Mouse (Mus musculus): Measurements from ENCODE around the gene Gdnf. TPM values are rescaled to one million over a fixed set of nuclear protein-coding genes. Genes with fewer than 3 reads are reported as not detected.

Gdnf gene
- polyA plus RNA-seq (2011; ENCODE audit: insufficient read depth, insufficient read length, low read depth, missing spikeins): not detected in 2 replicates

GRCm38 (mm10) chr15:7810556-7811252 is at the start of gene Gdnf:
TSS of gene Gdnf (plus strand) at chr15:7810846.
- Histone ChIP-seq H3K4me3 (ENCODE audit: low read depth, low read length) (peak within 1 kb of the TSS; percentile 53), H3K4me1 (ENCODE audit: control insufficient read depth, insufficient read depth, low read length) (no peaks in the 10 kb centered on the region), H3K27me3 (ENCODE audit: control insufficient read depth, insufficient read depth, low read length, poor library complexity, severe bottlenecking) (peaks cover 51% of the 10 kb centered on the region), H3K27ac (ENCODE audit: insufficient read depth, low read length) (no peak within 1 kb of the TSS), H3K36me3 (ENCODE audit: control insufficient read depth, insufficient read depth, low read length, poor library complexity, severe bottlenecking) (no peaks in the 10 kb centered on the region), H3K9ac (ENCODE audit: low read depth, poor library complexity, severe bottlenecking) (peak within 1 kb of the TSS; percentile 64), H3K9me3 (replicated peaks; ENCODE audit: control insufficient read depth, insufficient read depth, low read length, poor library complexity, severe bottlenecking) (no peaks in the 10 kb centered on the region)
- TF ChIP-seq EP300 (IDR thresholded peaks at IDR 0.05; ENCODE audit: insufficient read depth, low read depth, low read length): no peak
- no peak for TF ChIP-seq CTCF (IDR thresholded peaks at IDR 0.05; ENCODE audit: low read depth, low read length)

- no peak overlapping the region for H3K4me3 ChIP-seq (ENCODE audit: low read depth, low read length)
- H3K27ac ChIP-seq (ENCODE audit: insufficient read depth, low read length): no peak overlapping the region
- H3K27me3 ChIP-seq (ENCODE audit: control insufficient read depth, insufficient read depth, low read length, poor library complexity, severe bottlenecking): no peaks in the 10 kb centered on the region
- no peaks in the 10 kb centered on the region for H3K9me3 ChIP-seq (replicated peaks; ENCODE audit: control insufficient read depth, insufficient read depth, low read length, poor library complexity, severe bottlenecking)
- TF ChIP-seq POLR2A (IDR thresholded peaks at IDR 0.05; ENCODE audit: insufficient read depth, low read length): no peak
- no peak for TF ChIP-seq CTCF (IDR thresholded peaks at IDR 0.05; ENCODE audit: low read depth, low read length)
- TF ChIP-seq EP300 (IDR thresholded peaks at IDR 0.05; ENCODE audit: insufficient read depth, low read depth, low read length): no peak
- no peak overlapping the region for H3K9ac ChIP-seq (ENCODE audit: low read depth, poor library complexity, severe bottlenecking)
- no peaks in the 10 kb centered on the region for H3K4me1 ChIP-seq (ENCODE audit: control insufficient read depth, insufficient read depth, low read length)
- no peaks in the 10 kb centered on the region for H3K36me3 ChIP-seq (ENCODE audit: control insufficient read depth, insufficient read depth, low read length, poor library complexity, severe bottlenecking)
Measured at GRCm38 (mm10) chr15:7767166-7767565, 43.5 kb upstream of the Gdnf start.

- Histone ChIP-seq H3K27me3 (ENCODE audit: control insufficient read depth, insufficient read depth, low read length, poor library complexity, severe bottlenecking) (no peaks in the 10 kb centered on the region), H3K27ac (ENCODE audit: insufficient read depth, low read length) (no peak overlapping the region), H3K36me3 (ENCODE audit: control insufficient read depth, insufficient read depth, low read length, poor library complexity, severe bottlenecking) (no peaks in the 10 kb centered on the region), H3K9me3 (replicated peaks; ENCODE audit: control insufficient read depth, insufficient read depth, low read length, poor library complexity, severe bottlenecking) (no peaks in the 10 kb centered on the region), H3K4me3 (ENCODE audit: low read depth, low read length) (no peak overlapping the region), H3K9ac (ENCODE audit: low read depth, poor library complexity, severe bottlenecking) (no peak overlapping the region), H3K4me1 (ENCODE audit: control insufficient read depth, insufficient read depth, low read length) (no peaks in the 10 kb centered on the region)
- TF ChIP-seq CTCF (IDR thresholded peaks at IDR 0.05; ENCODE audit: low read depth, low read length) (no peak), POLR2A (IDR thresholded peaks at IDR 0.05; ENCODE audit: insufficient read depth, low read length) (no peak), EP300 (IDR thresholded peaks at IDR 0.05; ENCODE audit: insufficient read depth, low read depth, low read length) (no peak)
Measured at GRCm38 (mm10) chr15:7772983-7773382, 37.7 kb upstream of the Gdnf start.

- Histone ChIP-seq H3K9me3 (replicated peaks; ENCODE audit: control insufficient read depth, insufficient read depth, low read length, poor library complexity, severe bottlenecking) (no peaks in the 10 kb centered on the region), H3K27ac (ENCODE audit: insufficient read depth, low read length) (no peak overlapping the region), H3K27me3 (ENCODE audit: control insufficient read depth, insufficient read depth, low read length, poor library complexity, severe bottlenecking) (no peaks in the 10 kb centered on the region), H3K4me3 (ENCODE audit: low read depth, low read length) (no peak overlapping the region), H3K9ac (ENCODE audit: low read depth, poor library complexity, severe bottlenecking) (no peak overlapping the region), H3K4me1 (ENCODE audit: control insufficient read depth, insufficient read depth, low read length) (no peaks in the 10 kb centered on the region), H3K36me3 (ENCODE audit: control insufficient read depth, insufficient read depth, low read length, poor library complexity, severe bottlenecking) (no peaks in the 10 kb centered on the region)
- TF ChIP-seq POLR2A (IDR thresholded peaks at IDR 0.05; ENCODE audit: insufficient read depth, low read length) (no peak), CTCF (IDR thresholded peaks at IDR 0.05; ENCODE audit: low read depth, low read length) (no peak), EP300 (IDR thresholded peaks at IDR 0.05; ENCODE audit: insufficient read depth, low read depth, low read length) (no peak)
Measured at GRCm38 (mm10) chr15:7781517-7781916, 29.1 kb upstream of the Gdnf start.

- Histone ChIP-seq H3K4me1 (ENCODE audit: control insufficient read depth, insufficient read depth, low read length) (no peaks in the 10 kb centered on the region), H3K36me3 (ENCODE audit: control insufficient read depth, insufficient read depth, low read length, poor library complexity, severe bottlenecking) (no peaks in the 10 kb centered on the region), H3K4me3 (ENCODE audit: low read depth, low read length) (peak overlapping the region; percentile 27), H3K27me3 (ENCODE audit: control insufficient read depth, insufficient read depth, low read length, poor library complexity, severe bottlenecking) (peaks cover 44% of the 10 kb centered on the region), H3K27ac (ENCODE audit: insufficient read depth, low read length) (no peak overlapping the region), H3K9ac (ENCODE audit: low read depth, poor library complexity, severe bottlenecking) (peak overlapping the region; percentile 64), H3K9me3 (replicated peaks; ENCODE audit: control insufficient read depth, insufficient read depth, low read length, poor library complexity, severe bottlenecking) (no peaks in the 10 kb centered on the region)
- TF ChIP-seq POLR2A (IDR thresholded peaks at IDR 0.05; ENCODE audit: insufficient read depth, low read length) (no peak), CTCF (IDR thresholded peaks at IDR 0.05; ENCODE audit: low read depth, low read length) (peak; percentile 23), EP300 (IDR thresholded peaks at IDR 0.05; ENCODE audit: insufficient read depth, low read depth, low read length) (no peak)
Measured at GRCm38 (mm10) chr15:7809841-7810391, 730 bp upstream of the Gdnf start.

- Histone ChIP-seq H3K27me3 (ENCODE audit: control insufficient read depth, insufficient read depth, low read length, poor library complexity, severe bottlenecking) (peaks cover 52% of the 10 kb centered on the region), H3K27ac (ENCODE audit: insufficient read depth, low read length) (no peak overlapping the region), H3K9ac (ENCODE audit: low read depth, poor library complexity, severe bottlenecking) (peak overlapping the region; percentile 64), H3K9me3 (replicated peaks; ENCODE audit: control insufficient read depth, insufficient read depth, low read length, poor library complexity, severe bottlenecking) (no peaks in the 10 kb centered on the region), H3K36me3 (ENCODE audit: control insufficient read depth, insufficient read depth, low read length, poor library complexity, severe bottlenecking) (no peaks in the 10 kb centered on the region), H3K4me3 (ENCODE audit: low read depth, low read length) (peak overlapping the region; percentile 53; the same call in 1 of the 2 replicates), H3K4me1 (ENCODE audit: control insufficient read depth, insufficient read depth, low read length) (no peaks in the 10 kb centered on the region)
- no peak for TF ChIP-seq POLR2A (IDR thresholded peaks at IDR 0.05; ENCODE audit: insufficient read depth, low read length)
Measured at GRCm38 (mm10) chr15:7811253-7811625, 593 bp downstream of the Gdnf start.

All from ES-Bruce4 (cell line).